Mouse (Mus musculus): ENCODE data around the gene B3galt1. TPM values are rescaled to one million over a fixed set of nuclear protein-coding genes. Genes with fewer than 3 reads are reported as not detected.

B3galt1 gene
- polyA plus RNA-seq, 1 experiment: not detected

DNA sequence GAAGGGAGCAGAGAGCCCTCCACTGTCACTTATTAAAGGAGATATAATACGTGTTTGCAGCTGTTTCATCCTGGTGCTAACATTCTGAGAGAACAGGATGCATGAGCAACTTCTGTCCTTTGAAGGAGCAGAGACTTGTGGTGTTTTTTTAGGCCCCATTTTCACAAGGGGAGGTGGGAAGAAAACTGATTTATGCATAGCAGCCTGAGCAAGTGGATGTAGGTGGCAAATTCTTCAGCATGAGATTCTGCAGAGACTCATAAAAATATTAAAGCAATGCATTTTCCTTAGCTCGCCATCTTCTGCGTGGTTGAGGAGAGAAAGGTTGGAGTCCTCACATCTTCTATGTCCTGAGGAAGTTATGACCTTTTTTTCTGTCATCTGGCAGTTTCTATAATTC is 469.0 kb downstream of the B3galt1 start:
- no peaks in the 10 kb centered on the region for H3K27me3 ChIP-seq (ENCODE audit: control insufficient read depth)
- H3K36me3 ChIP-seq (ENCODE audit: control insufficient read depth): no peaks in the 10 kb centered on the region
- H3K4me1 ChIP-seq (ENCODE audit: control insufficient read depth): no peaks in the 10 kb centered on the region
- peaks cover 8% of the 10 kb centered on the region for H3K9me3 ChIP-seq (ENCODE audit: control insufficient read depth, low read length)
- no peak overlapping the region for H3K4me3 ChIP-seq (replicated peaks)
- TF ChIP-seq GATA1 (IDR thresholded peaks at IDR 0.05; ENCODE audit: low read length): no peak
- TF ChIP-seq TAL1 (IDR thresholded peaks at IDR 0.05; ENCODE audit: low read length): no peak

DNA sequence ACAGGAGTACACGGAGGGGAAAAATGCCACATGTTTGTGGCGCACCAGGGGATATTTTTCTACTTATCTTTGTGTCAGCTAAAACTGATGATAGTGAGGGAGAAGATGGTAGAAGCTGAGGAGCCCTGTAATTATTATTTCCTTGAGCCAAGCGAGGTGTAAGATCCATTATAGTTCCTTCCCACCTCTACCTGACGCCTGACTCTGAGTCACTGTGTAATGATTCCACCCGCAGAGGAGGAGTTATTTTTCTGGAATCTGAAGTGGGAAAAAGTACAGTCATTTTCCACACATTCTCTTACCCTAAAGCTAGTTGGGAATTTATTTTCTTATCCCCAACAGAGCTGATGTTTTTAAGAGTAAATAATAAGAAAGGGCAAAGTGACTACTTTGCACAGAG is 475.1 kb downstream of the B3galt1 start:
- no peaks in the 10 kb centered on the region for H3K27me3 ChIP-seq (ENCODE audit: control insufficient read depth)
- peaks cover under 1% of the 10 kb centered on the region; the same call in 1 of the 2 replicates for H3K9me3 ChIP-seq (ENCODE audit: control insufficient read depth, low read length)
- no peaks in the 10 kb centered on the region for H3K36me3 ChIP-seq (ENCODE audit: control insufficient read depth)
- H3K4me3 ChIP-seq (replicated peaks): no peak overlapping the region
- TF ChIP-seq TAL1 (IDR thresholded peaks at IDR 0.05; ENCODE audit: low read length) (no peak), GATA1 (IDR thresholded peaks at IDR 0.05; ENCODE audit: low read length) (no peak)
- no peaks in the 10 kb centered on the region for H3K4me1 ChIP-seq (ENCODE audit: control insufficient read depth)

DNA sequence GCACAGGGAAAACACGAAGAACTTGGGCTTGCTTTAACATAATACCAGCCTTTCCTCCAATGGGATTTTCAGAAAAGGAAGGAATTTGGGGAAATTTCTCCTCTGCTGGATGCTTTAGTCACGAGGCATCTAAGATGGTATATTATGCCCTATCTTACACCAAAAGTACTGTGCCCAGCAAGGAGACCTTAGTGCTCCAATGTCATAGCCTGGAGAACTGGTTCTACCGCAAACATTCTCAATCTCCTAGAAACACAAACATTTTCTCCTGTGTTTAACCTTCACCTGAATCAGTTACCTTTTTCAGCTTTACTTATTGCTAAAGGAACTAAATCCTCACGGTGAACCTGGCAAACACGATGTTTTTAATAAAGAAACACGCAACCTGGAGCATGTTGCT is 486.8 kb downstream of the B3galt1 start:
- H3K9me3 ChIP-seq (ENCODE audit: control insufficient read depth, low read length): peaks cover 2% of the 10 kb centered on the region; the same call in 1 of the 2 replicates
- H3K27me3 ChIP-seq (ENCODE audit: control insufficient read depth): no peaks in the 10 kb centered on the region
- no peak overlapping the region for H3K4me3 ChIP-seq (replicated peaks)
- TF ChIP-seq TAL1 (IDR thresholded peaks at IDR 0.05; ENCODE audit: low read length): no peak
- no peak for TF ChIP-seq GATA1 (IDR thresholded peaks at IDR 0.05; ENCODE audit: low read length)
- H3K4me1 ChIP-seq (ENCODE audit: control insufficient read depth): no peaks in the 10 kb centered on the region
- H3K36me3 ChIP-seq (ENCODE audit: control insufficient read depth): no peaks in the 10 kb centered on the region

DNA sequence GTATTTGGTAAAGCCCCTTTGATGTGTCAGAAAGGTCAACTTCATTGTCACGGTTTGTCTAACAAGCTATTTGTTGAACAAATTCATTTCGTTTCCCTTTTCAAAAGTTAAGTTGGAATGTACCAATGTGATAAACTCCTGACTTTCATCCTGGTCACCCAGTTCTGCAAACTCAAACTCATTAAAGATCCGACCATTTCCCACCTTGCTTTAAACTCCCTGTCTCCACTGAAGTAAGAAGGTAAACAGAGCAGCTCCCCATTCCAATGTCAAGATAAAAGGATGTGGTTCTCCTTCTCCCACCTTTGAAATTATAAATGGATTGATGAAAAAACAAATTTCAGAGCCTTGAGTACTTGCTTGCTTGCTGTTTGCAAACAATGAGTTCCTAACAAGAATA is 487.6 kb downstream of the B3galt1 start:
- H3K9me3 ChIP-seq (ENCODE audit: control insufficient read depth, low read length): peaks cover 2% of the 10 kb centered on the region; the same call in 1 of the 2 replicates
- H3K4me1 ChIP-seq (ENCODE audit: control insufficient read depth): no peaks in the 10 kb centered on the region
- no peak for TF ChIP-seq GATA1 (IDR thresholded peaks at IDR 0.05; ENCODE audit: low read length)
- H3K36me3 ChIP-seq (ENCODE audit: control insufficient read depth): no peaks in the 10 kb centered on the region
- H3K4me3 ChIP-seq (replicated peaks): no peak overlapping the region
- no peaks in the 10 kb centered on the region for H3K27me3 ChIP-seq (ENCODE audit: control insufficient read depth)

DNA sequence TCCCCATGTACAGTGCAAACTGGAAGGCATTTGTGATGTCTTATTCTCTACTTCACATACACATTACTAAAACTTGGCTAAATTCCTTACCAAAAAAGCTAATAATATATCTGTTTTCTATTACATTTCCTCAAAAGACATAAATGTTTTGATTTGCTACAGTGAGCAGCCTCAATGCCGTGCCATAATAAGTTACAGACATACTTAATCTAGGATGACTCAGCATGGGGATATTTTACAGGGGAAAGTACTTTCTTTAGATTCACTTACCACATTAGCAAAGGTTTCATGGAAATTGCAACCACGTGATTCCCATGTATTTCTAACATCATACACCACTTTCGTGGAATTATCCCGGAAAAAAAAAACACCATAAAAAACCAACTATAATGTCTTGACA is 495.7 kb downstream of the B3galt1 start:
- Histone ChIP-seq H3K9me3 (ENCODE audit: control insufficient read depth, low read length) (peaks cover 5% of the 10 kb centered on the region; the same call in 1 of the 2 replicates), H3K27me3 (ENCODE audit: control insufficient read depth) (no peaks in the 10 kb centered on the region), H3K4me1 (ENCODE audit: control insufficient read depth) (no peaks in the 10 kb centered on the region), H3K4me3 (replicated peaks) (no peak overlapping the region), H3K36me3 (ENCODE audit: control insufficient read depth) (no peaks in the 10 kb centered on the region)
- TF ChIP-seq TAL1 (IDR thresholded peaks at IDR 0.05; ENCODE audit: low read length) (no peak), GATA1 (IDR thresholded peaks at IDR 0.05; ENCODE audit: low read length) (no peak)

DNA sequence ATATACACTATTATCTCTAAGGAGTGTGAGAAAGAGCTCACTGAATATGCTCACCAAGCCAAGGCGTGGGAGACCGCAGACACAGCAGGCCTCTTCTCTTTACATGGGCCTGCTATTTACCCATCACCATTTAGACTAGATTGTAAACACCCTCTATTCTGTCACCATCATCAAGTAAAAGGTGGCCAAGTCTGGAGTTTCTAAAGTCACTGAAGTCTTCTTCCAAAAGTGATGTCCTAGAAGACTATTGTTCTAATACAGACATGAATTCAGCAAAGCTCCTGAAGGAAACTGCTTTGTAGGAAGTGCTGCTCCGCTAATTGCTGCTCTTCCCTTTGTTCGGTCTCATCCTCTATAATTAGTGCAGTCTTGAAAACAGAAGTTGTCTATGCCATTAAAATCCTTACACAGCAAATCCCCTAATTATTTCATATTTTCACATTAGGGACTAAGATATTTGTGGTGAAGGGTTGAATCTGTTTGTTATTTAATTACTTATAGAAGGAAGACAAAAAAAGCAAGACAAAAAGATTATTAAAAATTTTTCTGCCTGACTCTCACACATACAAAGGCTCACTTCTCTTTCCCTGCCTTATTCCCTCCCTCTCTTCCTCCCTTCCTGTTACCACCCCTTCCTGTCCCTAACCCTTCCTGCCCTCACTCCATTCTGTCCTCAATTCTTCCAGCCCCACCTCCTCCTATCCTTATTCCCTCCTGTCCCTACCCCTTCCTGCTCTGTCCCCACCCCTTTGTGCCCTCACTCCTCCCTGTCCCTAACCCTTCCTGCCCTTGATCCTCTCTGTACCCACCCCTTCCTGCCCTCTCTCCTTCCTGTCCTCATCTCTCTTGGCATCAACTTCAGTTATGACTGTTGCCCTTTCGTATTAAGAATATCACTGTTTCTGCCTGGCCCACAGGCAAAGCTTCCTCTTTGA is 514.0 kb downstream of the B3galt1 start:
- Histone ChIP-seq H3K9me3 (ENCODE audit: control insufficient read depth, low read length) (peaks cover 15% of the 10 kb centered on the region), H3K27me3 (ENCODE audit: control insufficient read depth) (no peaks in the 10 kb centered on the region), H3K36me3 (ENCODE audit: control insufficient read depth) (no peaks in the 10 kb centered on the region), H3K4me3 (replicated peaks) (no peak overlapping the region), H3K4me1 (ENCODE audit: control insufficient read depth) (no peaks in the 10 kb centered on the region)
- no peak for TF ChIP-seq GATA1 (IDR thresholded peaks at IDR 0.05; ENCODE audit: low read length)
- no peak for TF ChIP-seq TAL1 (IDR thresholded peaks at IDR 0.05; ENCODE audit: low read length)

DNA sequence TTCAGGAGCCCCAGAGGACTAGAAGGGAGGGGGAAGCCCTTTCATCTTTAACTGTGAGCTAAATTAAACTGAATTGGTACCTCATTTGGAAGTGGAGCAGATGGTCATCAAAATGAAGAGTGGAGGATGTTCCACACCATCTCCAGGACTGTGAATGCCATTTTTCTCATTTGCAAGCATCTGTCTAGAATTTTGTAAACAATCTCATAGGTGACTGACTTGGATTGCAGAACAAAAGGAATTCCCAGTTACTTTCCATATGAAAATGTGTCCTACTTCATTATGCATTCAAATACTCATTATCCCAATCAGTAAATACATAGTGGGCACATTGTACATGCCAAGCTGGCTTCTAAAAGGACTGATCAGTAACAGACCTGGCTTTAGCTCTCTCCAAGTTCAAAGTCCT is 515.2 kb downstream of the B3galt1 start:
- H3K36me3 ChIP-seq (ENCODE audit: control insufficient read depth): no peaks in the 10 kb centered on the region
- H3K9me3 ChIP-seq (ENCODE audit: control insufficient read depth, low read length): peaks cover 17% of the 10 kb centered on the region
- no peaks in the 10 kb centered on the region for H3K27me3 ChIP-seq (ENCODE audit: control insufficient read depth)
- H3K4me3 ChIP-seq (replicated peaks): no peak overlapping the region
- no peaks in the 10 kb centered on the region for H3K4me1 ChIP-seq (ENCODE audit: control insufficient read depth)
- TF ChIP-seq TAL1 (IDR thresholded peaks at IDR 0.05; ENCODE audit: low read length) (no peak), GATA1 (IDR thresholded peaks at IDR 0.05; ENCODE audit: low read length) (no peak)

DNA sequence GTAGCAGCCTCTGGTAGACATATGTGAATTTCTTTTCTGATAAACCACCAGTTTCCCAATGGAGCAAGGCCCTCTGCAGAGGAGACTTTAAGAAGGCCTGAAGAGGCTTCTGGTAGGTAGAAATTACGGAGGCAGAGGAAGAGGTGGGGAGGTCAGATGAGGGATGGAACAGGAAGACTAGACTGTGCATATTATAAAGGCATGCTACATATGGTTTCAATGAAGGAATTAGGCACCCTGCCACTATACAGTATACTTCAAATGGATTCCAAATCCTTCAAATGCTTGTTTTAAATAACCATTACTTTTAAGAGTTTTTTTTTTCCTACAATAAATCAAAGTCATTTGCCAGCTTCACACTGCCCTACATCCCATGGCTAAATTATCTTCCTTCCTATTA is 518.8 kb downstream of the B3galt1 start:
- H3K27me3 ChIP-seq (ENCODE audit: control insufficient read depth): no peaks in the 10 kb centered on the region
- TF ChIP-seq TAL1 (IDR thresholded peaks at IDR 0.05; ENCODE audit: low read length) (no peak), GATA1 (IDR thresholded peaks at IDR 0.05; ENCODE audit: low read length) (no peak)
- H3K9me3 ChIP-seq (ENCODE audit: control insufficient read depth, low read length): peaks cover 22% of the 10 kb centered on the region
- H3K36me3 ChIP-seq (ENCODE audit: control insufficient read depth): no peaks in the 10 kb centered on the region
- H3K4me1 ChIP-seq (ENCODE audit: control insufficient read depth): no peaks in the 10 kb centered on the region
- no peak overlapping the region for H3K4me3 ChIP-seq (replicated peaks)

DNA sequence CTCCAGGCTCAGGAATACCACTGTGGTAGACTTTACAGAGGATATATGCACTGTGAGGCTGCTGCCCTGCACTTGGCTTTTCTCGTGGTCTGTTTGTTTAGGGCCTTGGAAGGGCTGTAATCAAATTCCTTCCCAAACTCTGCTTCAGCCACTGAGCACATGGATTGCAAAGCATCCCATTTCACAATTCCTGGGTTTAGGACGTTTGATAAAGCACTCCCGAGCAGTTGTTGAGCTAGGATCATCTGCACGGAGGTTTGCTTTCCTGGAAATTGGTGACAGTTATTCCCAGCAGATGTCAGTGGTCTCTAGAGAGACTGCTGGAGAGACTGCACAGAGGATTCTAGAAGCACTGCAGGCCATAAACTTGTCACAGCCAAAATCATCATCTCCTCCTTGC is 520.4 kb downstream of the B3galt1 start:
- H3K9me3 ChIP-seq (ENCODE audit: control insufficient read depth, low read length): peaks cover 19% of the 10 kb centered on the region
- no peaks in the 10 kb centered on the region for H3K27me3 ChIP-seq (ENCODE audit: control insufficient read depth)
- no peak overlapping the region for H3K4me3 ChIP-seq (replicated peaks)
- H3K4me1 ChIP-seq (ENCODE audit: control insufficient read depth): no peaks in the 10 kb centered on the region
- TF ChIP-seq TAL1 (IDR thresholded peaks at IDR 0.05; ENCODE audit: low read length) (no peak), GATA1 (IDR thresholded peaks at IDR 0.05; ENCODE audit: low read length) (no peak)
- no peaks in the 10 kb centered on the region for H3K36me3 ChIP-seq (ENCODE audit: control insufficient read depth)
